Mouse (Mus musculus) left cerebral cortex, postnatal 10 days (tissue): ENCODE data around the gene Cd2bp2. TPM values are rescaled to one million over a fixed set of nuclear protein-coding genes. Genes with fewer than 3 reads are reported as not detected.
"Not testable (repeated sequence)": the region's sequence is repeated elsewhere in the genome, so short reads cannot be mapped to it uniquely, and the experiment has no call there.

Experiments
- DNase-seq, 2 experiments: peaks; one replicate each; pipeline ENCODE4 v3.0.0; 2021 to 2022; ENCODE audit warnings: low spot score in 2 of 2, mixed read lengths in 1 of 2; ENCODE audit errors: extremely low spot score in 1 of 2
- intact Hi-C: fragments of 180-260 bp; cut with DNase I; formaldehyde crosslinking; loops from one replicate; pipeline ENCODE4 v1.15.1; 2025
- total RNA-seq, 2 experiments: library from RNA; stranded (reverse); gene quantifications; 2 replicates each; pipeline ENCODE4 v1.2.3; 2021

Gene Cd2bp2
- total RNA-seq, 2 experiments from 2014 or later: 74.0 to 75.8 TPM

- DNase-seq: no peak
- intact Hi-C loops: no loop called here
Observed at GRCm38 (mm10) chr7:127196484-127196883, 634 bp upstream of the Cd2bp2 start.

DNA sequence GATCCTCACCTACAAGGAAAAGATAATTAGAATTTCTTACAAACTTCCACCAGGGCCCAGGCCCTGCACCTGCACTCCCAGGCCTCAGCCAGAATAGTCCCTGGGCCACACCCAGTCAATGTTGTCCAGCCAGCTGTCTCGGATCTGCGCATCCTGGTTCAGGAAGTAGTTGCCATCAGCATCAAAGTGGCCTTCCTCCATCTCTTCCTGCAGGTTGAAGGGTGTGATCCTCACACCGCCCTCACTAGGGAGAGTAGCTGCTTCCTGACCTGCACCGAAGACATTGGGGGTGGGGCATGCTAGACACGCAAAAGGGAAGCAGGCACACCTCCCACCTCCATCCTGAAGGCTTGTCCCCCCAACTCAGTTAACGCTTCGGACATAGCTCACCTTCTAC lies 1.2 kb downstream of the Cd2bp2 start:
- intact Hi-C loops: no loop called here
- peak in 1 of 2 experiments; percentile 43 for DNase-seq

DNA sequence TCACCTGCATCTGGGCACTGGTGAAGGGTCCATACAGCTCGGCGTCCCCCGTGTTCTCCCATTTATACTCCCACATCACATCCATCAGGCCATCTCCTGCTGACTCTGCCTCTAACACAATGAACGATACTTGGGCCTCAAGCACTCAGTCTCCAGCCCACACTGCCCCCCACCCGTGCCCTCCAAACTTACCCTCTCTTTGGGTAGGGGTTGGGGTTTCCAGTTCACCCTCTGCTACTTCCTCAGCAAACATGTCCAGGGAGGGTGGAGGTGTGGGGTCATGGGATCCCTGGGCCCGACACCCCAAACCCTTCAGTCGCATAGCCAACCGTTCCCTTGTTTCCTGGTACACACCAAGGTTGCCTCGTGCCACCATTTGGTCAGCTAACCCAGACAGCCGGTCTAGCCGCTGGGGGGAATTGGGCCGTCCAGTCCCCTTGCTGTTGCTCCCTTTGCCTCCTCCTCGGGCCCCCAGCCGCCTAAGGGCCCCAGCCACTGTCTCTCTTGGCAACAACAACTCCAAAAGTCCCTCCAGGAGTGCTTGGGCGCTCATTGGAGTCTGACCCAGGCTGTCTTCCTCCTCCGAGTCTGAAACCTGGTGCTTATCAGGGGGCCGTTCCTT lies 1.7 kb downstream of the Cd2bp2 start:
- intact Hi-C loops: no loop called here
- no peak for DNase-seq

GRCm38 (mm10) chr7:127192989-127193388 lies 2.9 kb downstream of the Cd2bp2 start:
- intact Hi-C loops: no loop called here
- DNase-seq: no peak

DNA sequence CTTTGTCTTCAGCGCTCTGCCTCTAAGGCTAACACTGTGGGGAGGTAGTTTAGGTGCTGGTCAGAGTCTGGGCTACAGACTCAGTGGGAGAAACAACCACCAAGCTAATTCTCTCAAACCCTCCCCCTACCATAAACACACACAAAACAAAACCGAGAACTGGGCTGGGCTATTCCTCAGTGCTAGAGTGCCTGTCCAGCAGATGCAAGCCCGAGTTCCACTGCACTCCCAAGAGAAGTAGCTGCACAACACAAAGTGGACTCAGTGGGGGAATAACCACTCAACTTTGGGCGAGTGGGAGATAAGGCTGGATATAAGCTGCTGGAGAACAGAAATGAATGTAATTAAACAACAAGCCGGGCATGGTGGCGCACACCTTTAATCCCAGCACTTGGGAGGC lies 5.2 kb downstream of the Cd2bp2 start:
- DNase-seq: no peak
- intact Hi-C loops: no loop called here

GRCm38 (mm10) chr7:127188305-127189276 lies 7.3 kb downstream of the Cd2bp2 start:
- no peak for DNase-seq
- intact Hi-C loops: loop anchor here (5.0 kb wide), 1 partner anchor 56 kb away; no protein-coding TSS in a partner anchor

GRCm38 (mm10) chr7:127187351-127187750 lies 8.5 kb downstream of the Cd2bp2 start:
- DNase-seq: no peak
- intact Hi-C loops: loop anchor here (5.0 kb wide), 1 partner anchor 55 kb away; no protein-coding TSS in a partner anchor

DNA sequence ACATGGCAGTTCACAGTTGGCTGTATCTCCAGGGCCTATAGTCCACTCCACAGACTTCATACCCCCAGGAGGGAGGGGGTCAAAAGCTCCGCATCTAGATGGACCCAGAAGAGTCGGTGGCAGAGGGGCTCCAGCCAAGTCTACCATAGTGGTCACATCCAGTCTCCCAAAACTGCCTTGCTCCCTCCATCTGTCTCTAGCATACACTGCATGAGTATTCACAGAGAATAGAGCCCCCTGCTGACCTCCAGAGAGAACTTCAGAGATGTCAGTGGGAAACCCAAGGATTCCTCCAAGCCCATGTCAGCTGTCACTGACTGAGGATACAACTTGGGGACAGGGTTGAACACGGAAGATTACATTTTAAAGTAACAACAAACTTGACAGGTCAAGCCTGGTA lies 10.2 kb downstream of the Cd2bp2 start:
- no peak for DNase-seq
- intact Hi-C loops: loop anchor here (5.0 kb wide), 1 partner anchor 53 kb away; no protein-coding TSS in a partner anchor

DNA sequence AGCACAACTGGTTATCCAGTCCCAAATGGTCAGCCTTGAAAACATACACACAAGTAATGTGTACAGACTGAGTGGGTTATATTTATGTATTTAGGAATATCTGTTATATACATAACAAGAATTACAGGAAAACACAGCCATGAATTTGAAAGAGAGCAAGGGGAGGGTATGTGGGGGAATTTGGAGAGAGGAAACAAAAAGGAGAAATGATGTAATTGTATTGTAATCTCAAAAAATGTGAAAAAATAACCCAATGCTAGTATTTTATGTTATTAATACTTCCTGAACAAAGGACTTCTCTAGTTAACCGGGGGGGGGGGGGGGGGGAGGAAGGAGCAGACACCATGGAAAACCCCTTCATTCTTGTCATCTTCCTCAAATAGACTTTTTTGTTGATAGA lies 11.1 kb downstream of the Cd2bp2 start:
- intact Hi-C loops: loop anchor here (5.0 kb wide), 1 partner anchor 52 kb away; no protein-coding TSS in a partner anchor
- DNase-seq: no peak

DNA sequence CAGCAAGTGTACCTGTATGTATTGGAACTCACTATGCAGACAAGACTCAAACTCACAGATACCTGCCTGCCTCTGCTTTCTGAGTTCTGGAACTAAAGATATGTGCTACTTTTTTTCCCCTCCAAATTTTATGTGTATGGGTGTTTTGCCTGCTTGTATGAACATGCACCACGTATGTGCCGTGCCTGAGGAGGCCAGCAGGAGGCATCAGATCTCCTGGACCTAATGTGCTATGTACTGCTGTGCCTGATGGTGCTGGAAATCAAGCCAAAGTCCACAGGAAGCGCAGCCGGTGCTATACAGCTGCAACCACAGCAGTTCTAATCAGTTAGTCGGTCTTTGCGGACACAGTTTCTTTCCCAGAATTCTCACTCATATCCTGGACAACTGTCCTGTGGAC lies 12.0 kb downstream of the Cd2bp2 start:
- peak in 1 of 2 experiments; percentile 37 for DNase-seq
- intact Hi-C loops: no loop called here

- DNase-seq: no peak
- intact Hi-C loops: no loop called here
Observed at GRCm38 (mm10) chr7:127183345-127183744, 12.5 kb downstream of the Cd2bp2 start.

DNA sequence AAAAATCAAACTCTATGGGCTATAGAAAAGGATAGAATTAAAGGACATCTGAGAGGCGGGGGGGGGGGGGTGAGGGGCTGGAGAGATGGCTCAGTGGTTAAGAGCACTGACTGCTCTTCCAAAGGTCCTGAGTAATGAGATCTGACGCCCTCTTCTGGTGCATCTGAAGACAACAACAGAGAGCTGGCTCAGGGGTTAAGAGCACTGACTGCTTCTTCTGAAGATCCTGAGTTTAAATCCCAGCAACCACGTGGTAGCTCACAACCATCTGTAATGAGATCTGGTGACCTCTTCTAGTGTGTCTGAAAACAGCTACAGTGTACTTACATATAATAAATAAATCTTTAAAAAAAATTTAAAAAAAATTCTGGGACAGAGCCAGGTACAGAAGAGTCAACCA lies 14.1 kb downstream of the Cd2bp2 start:
- intact Hi-C loops, DNase-seq: not testable (repeated sequence)

- DNase-seq: no peak
- intact Hi-C loops: no loop called here
Observed at GRCm38 (mm10) chr7:127180783-127181182, 15.1 kb downstream of the Cd2bp2 start.

GRCm38 (mm10) chr7:127176937-127177336 lies 18.9 kb downstream of the Cd2bp2 start:
- intact Hi-C loops: no loop called here
- no peak for DNase-seq

DNA sequence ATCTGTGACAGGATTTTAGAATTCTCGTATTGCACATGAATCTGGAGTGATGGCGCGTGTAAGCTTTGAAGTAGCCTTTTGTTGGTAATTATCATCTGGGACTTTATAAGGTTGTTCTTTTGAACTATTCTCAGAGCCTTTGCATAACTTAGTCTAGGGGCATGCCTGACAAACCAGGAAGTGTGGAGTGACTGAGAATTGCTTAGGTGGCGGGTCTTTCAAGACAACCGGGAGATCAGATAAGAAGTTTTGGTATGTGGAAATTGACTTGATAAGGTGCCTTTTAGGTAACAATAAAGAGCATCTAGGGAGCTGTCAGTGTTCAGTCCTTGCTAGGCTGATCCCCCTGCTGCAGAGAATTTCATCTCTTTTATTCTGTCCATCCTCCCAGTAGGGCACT lies 29.3 kb downstream of the Cd2bp2 start:
- intact Hi-C loops: no loop called here
- no peak for DNase-seq

DNA sequence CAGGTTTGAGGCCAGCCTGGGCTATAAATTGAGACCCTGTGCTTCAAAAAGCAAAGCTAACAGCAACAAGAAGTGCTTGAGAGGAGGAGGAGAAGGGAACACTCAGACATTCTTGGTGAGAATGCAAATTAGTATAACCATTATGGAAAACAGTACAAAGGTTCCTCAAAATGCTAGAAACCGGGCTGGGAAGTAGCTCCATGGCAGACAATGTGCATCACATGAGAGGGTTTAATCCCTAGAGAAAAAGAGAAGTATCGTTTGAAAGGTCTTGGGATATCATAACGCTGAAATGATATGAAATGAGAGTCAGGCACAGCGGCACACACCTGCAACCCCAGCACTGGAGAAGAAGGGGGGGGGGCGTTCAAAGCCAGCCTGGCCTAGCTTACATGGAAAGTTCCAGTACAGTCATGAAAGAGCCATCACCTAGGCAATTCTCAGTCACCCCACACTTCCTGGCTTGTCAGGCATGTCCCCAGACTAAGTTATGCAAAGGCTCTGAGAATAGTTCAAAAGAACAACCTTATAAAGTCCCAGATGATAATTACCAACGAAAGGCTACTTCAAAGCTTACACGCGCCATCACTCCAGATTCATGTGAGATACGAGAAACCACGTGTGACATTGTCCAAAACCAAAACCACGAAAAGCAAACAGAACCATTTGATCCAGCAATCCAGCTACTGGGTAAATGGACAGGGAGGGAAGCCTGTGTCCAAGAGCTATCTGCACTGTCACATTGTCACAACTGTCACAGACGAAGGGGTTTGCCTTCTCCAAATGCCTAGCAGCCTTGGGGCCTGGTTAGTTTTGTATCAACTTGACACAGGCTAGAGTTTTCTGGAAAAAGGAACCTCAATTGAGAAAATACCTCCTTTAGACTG lies 30.0 kb downstream of the Cd2bp2 start:
- no peak for DNase-seq
- intact Hi-C loops: no loop called here

GRCm38 (mm10) chr7:127164002-127164401 lies 31.8 kb downstream of the Cd2bp2 start:
- intact Hi-C loops: no loop called here
- no peak for DNase-seq

GRCm38 (mm10) chr7:127162546-127162945 lies 33.3 kb downstream of the Cd2bp2 start:
- intact Hi-C loops: no loop called here
- no peak for DNase-seq

DNA sequence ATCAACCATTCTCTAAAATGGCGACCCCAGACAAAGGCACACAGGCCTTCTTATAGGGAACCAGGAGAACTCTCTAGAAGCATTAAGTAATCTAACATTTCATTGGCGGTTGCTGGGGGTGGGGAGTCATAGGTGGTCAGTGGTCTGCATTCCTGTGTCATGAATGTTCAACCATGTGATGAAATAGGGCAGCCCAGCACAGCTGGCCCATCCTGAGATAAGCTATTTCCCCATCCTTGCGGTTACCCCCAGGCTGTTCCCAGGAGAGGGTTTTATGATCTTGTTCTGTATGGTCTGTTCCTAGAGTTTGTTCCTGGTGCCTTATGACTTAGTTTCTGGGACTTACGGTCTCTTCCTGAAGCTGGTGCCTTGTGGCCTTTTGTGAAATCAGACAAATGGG lies 38.3 kb downstream of the Cd2bp2 start:
- no peak for DNase-seq
- intact Hi-C loops: no loop called here
